Mouse (Mus musculus) lung, embryonic 15.5 days (tissue): ENCODE data around the gene Gpr3. TPM values are rescaled to one million over a fixed set of nuclear protein-coding genes. Genes with fewer than 3 reads are reported as not detected.
A peak's percentile ranks its signal among the peaks of the same experiment; 100 is the strongest.

Experiments used
- ATAC-seq: fragments of 200-750 bp; cut with Nextera tagmentation; 2 replicates; pipeline ENCODE4 v1.8.0; 2017; ENCODE audit warnings: moderate number of reproducible peaks, borderline replicate concordance; ENCODE audit not compliant: low FRiP score, low TSS enrichment; ENCODE audit errors: extremely low read depth
- H3K27ac ChIP-seq: fragments of 300-500 bp; sonication (generic); 2 replicates; pipeline ENCODE4 v1.5.1; 2015; ENCODE audit warnings: moderate library complexity, mild to moderate bottlenecking, inconsistent platforms
- H3K27me3 ChIP-seq: fragments of 300-500 bp; sonication (generic); 2 replicates; pipeline ENCODE4 v1.6.1; 2015; ENCODE audit warnings: inconsistent platforms
- H3K36me3 ChIP-seq: fragments of 300-500 bp; sonication (generic); 2 replicates; pipeline ENCODE4 v1.6.1; 2015; ENCODE audit warnings: inconsistent platforms
- H3K4me1 ChIP-seq: fragments of 300-500 bp; sonication (generic); 2 replicates; pipeline ENCODE4 v1.6.1; 2015; ENCODE audit warnings: inconsistent platforms
- H3K4me2 ChIP-seq: fragments of 300-500 bp; sonication (generic); 2 replicates; pipeline ENCODE4 v1.6.1; 2015; ENCODE audit warnings: inconsistent platforms, mild to moderate bottlenecking, moderate library complexity
- H3K4me3 ChIP-seq: fragments of 300-500 bp; sonication (generic); 2 replicates; pipeline ENCODE4 v1.5.1; 2015; ENCODE audit warnings: mild to moderate bottlenecking, inconsistent platforms
- H3K9ac ChIP-seq: fragments of 300-500 bp; sonication (generic); 2 replicates; pipeline ENCODE4 v1.6.1; 2015; ENCODE audit warnings: inconsistent platforms
- H3K9me3 ChIP-seq: fragments of 300-500 bp; sonication (generic); 2 replicates; pipeline ENCODE4 v1.6.1; 2016; ENCODE audit warnings: inconsistent platforms
- whole genome bisulfite sequencing: fragments of 180-500 bp; shearing (Covaris S2); methylation state at CpG from one replicate; pipeline ENCODE4 v1.1.7; 2015; 5-methylcytosine and 5-hydroxymethylcytosine counted together
- polyA plus RNA-seq: library from polyadenylated mRNA; unstranded; fragments of >200 nt; fragmentation: Nextera tagmentation; extraction: Ambion mirVana; gene quantifications from 2 replicates; pipeline ENCODE4 v1.2.1, GENCODE M21; 2015

The Gpr3 gene
- polyA plus RNA-seq, 1 experiment from 2014 or later = 0.10 TPM

- H3K4me1 ChIP-seq = peaks cover 29% of the 10 kb centered on the region
- WGBS = 68% methylated on average over 5 of the region's 5 CpGs
- H3K4me2 ChIP-seq = no peak overlapping the region
- peaks cover 52% of the 10 kb centered on the region for H3K36me3 ChIP-seq
- no peak overlapping the region for H3K9ac ChIP-seq
- ATAC-seq = no peak
- no peaks in the 10 kb centered on the region for H3K27me3 ChIP-seq
- H3K27ac ChIP-seq = no peak overlapping the region
- no peaks in the 10 kb centered on the region for H3K9me3 ChIP-seq
- H3K4me3 ChIP-seq = no peak overlapping the region
Observed at GRCm38 (mm10) chr4:133178305-133178704, 34.0 kb downstream of the Gpr3 start.

- Histone ChIP-seq H3K27me3 (no peaks in the 10 kb centered on the region), H3K9me3 (no peaks in the 10 kb centered on the region), H3K4me3 (no peak overlapping the region), H3K4me1 (peaks cover 31% of the 10 kb centered on the region), H3K27ac (no peak overlapping the region), H3K36me3 (peaks cover 44% of the 10 kb centered on the region), H3K9ac (no peak overlapping the region), H3K4me2 (no peak overlapping the region)
- WGBS = 81% methylated on average over 18 of the region's 18 CpGs
- no peak for ATAC-seq
Observed at GRCm38 (mm10) chr4:133176761-133177403, 35.5 kb downstream of the Gpr3 start.

GRCm38 (mm10) chr4:133175998-133176760 lies 36.2 kb downstream of the Gpr3 start:
- no peak overlapping the region for H3K4me3 ChIP-seq
- H3K9ac ChIP-seq = no peak overlapping the region
- no peak overlapping the region for H3K27ac ChIP-seq
- H3K4me1 ChIP-seq = peaks cover 38% of the 10 kb centered on the region
- H3K4me2 ChIP-seq = no peak overlapping the region
- peaks cover 37% of the 10 kb centered on the region for H3K36me3 ChIP-seq
- H3K27me3 ChIP-seq = no peaks in the 10 kb centered on the region
- no peak for ATAC-seq
- WGBS = 40% methylated on average over 14 of the region's 14 CpGs
- no peaks in the 10 kb centered on the region for H3K9me3 ChIP-seq

GRCm38 (mm10) chr4:133175274-133175673 lies 37.1 kb downstream of the Gpr3 start:
- H3K4me1 ChIP-seq = peaks cover 47% of the 10 kb centered on the region
- H3K4me3 ChIP-seq = no peak overlapping the region
- H3K9me3 ChIP-seq = no peaks in the 10 kb centered on the region
- H3K27me3 ChIP-seq = no peaks in the 10 kb centered on the region
- WGBS = 67% methylated on average over 7 of the region's 7 CpGs
- 0 out of 2 replicates have a peak overlapping the region, but pooled peaks have one; percentile 38 for H3K27ac ChIP-seq
- no peak for ATAC-seq
- H3K4me2 ChIP-seq = no peak overlapping the region
- H3K9ac ChIP-seq = no peak overlapping the region
- H3K36me3 ChIP-seq = peaks cover 36% of the 10 kb centered on the region

- Histone ChIP-seq H3K27ac (peak overlapping the region; percentile 72), H3K4me1 (peaks cover 56% of the 10 kb centered on the region), H3K9ac (no peak overlapping the region), H3K9me3 (no peaks in the 10 kb centered on the region), H3K27me3 (no peaks in the 10 kb centered on the region), H3K4me3 (no peak overlapping the region), H3K4me2 (peak overlapping the region; percentile 29; the same call in 1 of the 2 replicates), H3K36me3 (peaks cover 31% of the 10 kb centered on the region)
- ATAC-seq = no peak
- WGBS = 23% methylated on average over 4 of the region's 4 CpGs
Observed at GRCm38 (mm10) chr4:133174361-133174760, 38.0 kb downstream of the Gpr3 start.

GRCm38 (mm10) chr4:133172451-133172850 lies 39.9 kb downstream of the Gpr3 start:
- no peak overlapping the region for H3K9ac ChIP-seq
- H3K4me1 ChIP-seq = peaks cover 61% of the 10 kb centered on the region
- ATAC-seq = no peak
- peaks cover 12% of the 10 kb centered on the region for H3K36me3 ChIP-seq
- 85% methylated on average over 4 of the region's 4 CpGs for WGBS
- H3K4me3 ChIP-seq = no peak overlapping the region
- H3K4me2 ChIP-seq = no peak overlapping the region
- H3K27ac ChIP-seq = no peak overlapping the region
- no peaks in the 10 kb centered on the region for H3K9me3 ChIP-seq
- H3K27me3 ChIP-seq = no peaks in the 10 kb centered on the region

GRCm38 (mm10) chr4:133170616-133171015 lies 41.7 kb downstream of the Gpr3 start:
- Histone ChIP-seq H3K4me1 (peaks cover 52% of the 10 kb centered on the region), H3K4me2 (no peak overlapping the region; the same call in 1 of the 2 replicates), H3K4me3 (no peak overlapping the region), H3K27me3 (no peaks in the 10 kb centered on the region), H3K27ac (0 out of 2 replicates have a peak overlapping the region, but pooled peaks have one; percentile 60), H3K9ac (no peak overlapping the region), H3K9me3 (no peaks in the 10 kb centered on the region), H3K36me3 (no peaks in the 10 kb centered on the region)
- ATAC-seq = no peak

- no peaks in the 10 kb centered on the region for H3K27me3 ChIP-seq
- H3K9me3 ChIP-seq = no peaks in the 10 kb centered on the region
- H3K4me2 ChIP-seq = no peak overlapping the region; the same call in 1 of the 2 replicates
- ATAC-seq = no peak
- peaks cover 47% of the 10 kb centered on the region for H3K4me1 ChIP-seq
- peaks cover 3% of the 10 kb centered on the region; the same call in 1 of the 2 replicates for H3K36me3 ChIP-seq
- no peak overlapping the region for H3K9ac ChIP-seq
- H3K4me3 ChIP-seq = no peak overlapping the region
- H3K27ac ChIP-seq = peak overlapping the region; percentile 60
- WGBS = 72% methylated on average over 3 of the region's 3 CpGs
Observed at GRCm38 (mm10) chr4:133170056-133170524, 42.2 kb downstream of the Gpr3 start.

GRCm38 (mm10) chr4:133169237-133170055 lies 42.9 kb downstream of the Gpr3 start:
- 69% methylated on average over 10 of the region's 10 CpGs for WGBS
- no peak overlapping the region for H3K4me3 ChIP-seq
- 0 out of 2 replicates have a peak, but pooled peaks have one; percentile 23 for ATAC-seq
- peaks cover 44% of the 10 kb centered on the region for H3K4me1 ChIP-seq
- no peaks in the 10 kb centered on the region for H3K9me3 ChIP-seq
- H3K4me2 ChIP-seq = no peak overlapping the region
- no peaks in the 10 kb centered on the region for H3K27me3 ChIP-seq
- H3K36me3 ChIP-seq = peaks cover 5% of the 10 kb centered on the region; the same call in 1 of the 2 replicates
- peak overlapping the region; percentile 60 for H3K27ac ChIP-seq
- H3K9ac ChIP-seq = no peak overlapping the region

GRCm38 (mm10) chr4:133166773-133167172 lies 45.6 kb downstream of the Gpr3 start:
- Histone ChIP-seq H3K36me3 (peaks cover 5% of the 10 kb centered on the region; the same call in 1 of the 2 replicates), H3K4me1 (peaks cover 32% of the 10 kb centered on the region), H3K9ac (no peak overlapping the region), H3K27me3 (no peaks in the 10 kb centered on the region), H3K4me2 (no peak overlapping the region), H3K4me3 (no peak overlapping the region), H3K9me3 (no peaks in the 10 kb centered on the region), H3K27ac (no peak overlapping the region)
- ATAC-seq = no peak
- 76% methylated on average over 9 of the region's 9 CpGs for WGBS

- no peak for ATAC-seq
- 48% methylated on average over 6 of the region's 6 CpGs for WGBS
- peaks cover 25% of the 10 kb centered on the region; the same call in 1 of the 2 replicates for H3K4me1 ChIP-seq
Observed at GRCm38 (mm10) chr4:133162196-133162595, 50.1 kb downstream of the Gpr3 start.

More at GRCm38 (mm10) chr4:133162196-133162595, 50.1 kb downstream of the Gpr3 start:
- Histone ChIP-seq H3K36me3 (peaks cover 5% of the 10 kb centered on the region; the same call in 1 of the 2 replicates), H3K4me2 (no peak overlapping the region), H3K27me3 (no peaks in the 10 kb centered on the region), H3K4me3 (no peak overlapping the region), H3K9me3 (no peaks in the 10 kb centered on the region), H3K9ac (no peak overlapping the region), H3K27ac (no peak overlapping the region)
